ENCODE assay signal across 11 mouse cellular contexts in the genomic region with DNA sequence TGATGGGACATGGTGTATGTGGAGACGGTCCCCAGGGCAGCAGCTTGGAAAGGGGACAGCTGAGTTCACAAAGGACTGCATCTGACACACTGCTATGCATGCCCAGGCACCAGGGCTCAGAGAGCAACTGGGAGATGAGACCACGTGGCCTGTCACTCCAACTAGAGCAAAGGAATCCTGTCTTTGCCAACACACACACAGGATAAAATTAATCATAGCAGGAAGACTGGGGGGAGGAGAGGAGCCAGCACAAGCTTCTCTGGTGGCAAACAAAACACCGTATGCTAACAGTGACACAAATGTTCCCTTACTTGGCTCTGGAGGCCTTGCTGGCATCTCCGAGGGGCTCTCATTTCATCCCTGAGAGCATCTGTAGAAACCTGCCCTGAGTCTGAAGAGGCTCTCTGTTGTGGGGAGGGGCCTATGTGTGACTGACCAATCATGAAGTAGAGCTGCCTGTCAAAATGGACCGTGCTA.
DNase-seq lines count a peak whose midpoint lies in the region; ATAC-seq lines count a peak whose summit lies in the region.
"Had no signal": no experiment of that assay in that cellular context is flagged by ENCODE, and none has a peak within 500 bp of the region (broad histone marks: within the 10 kb centered on the region; RNA-seq: fewer than 3 reads in every experiment).

No protein-coding gene starts in this region.

- ATAC-seq in kidney, embryonic 15.5 days (replicated peaks; ENCODE audit: low FRiP score), result peak; percentile 92
- ATAC-seq in inflammation-experienced regulatory T-cells, adult 6 months, result no peak
- ATAC-seq: midbrain, embryonic 15.5 days had no signal

- H3K4me2 ChIP-seq in kidney, embryonic 15.5 days, result no peak overlapping the region
- H3K4me2 ChIP-seq: midbrain, embryonic 15.5 days had no signal

- no peaks in the 10 kb centered on the region for H3K27me3 ChIP-seq in kidney, embryonic 15.5 days
- H3K27me3 ChIP-seq: midbrain, embryonic 15.5 days had no signal

- no peak overlapping the region for H3K9ac ChIP-seq in kidney, embryonic 15.5 days
- H3K9ac ChIP-seq: midbrain, embryonic 15.5 days had no signal

- WGBS in kidney, embryonic 15.5 days, result 27% methylated on average over 5 of the region's 5 CpGs

- H3K36me3 ChIP-seq in kidney, embryonic 15.5 days, result no peaks in the 10 kb centered on the region
- H3K36me3 ChIP-seq: midbrain, embryonic 15.5 days had no signal

- H3K4me1 ChIP-seq in kidney, embryonic 15.5 days, result 0 out of 2 replicates have a peak, but pooled peaks cover 3% of the 10 kb centered on the region
- H3K4me1 ChIP-seq: midbrain, embryonic 15.5 days had no signal

- H3K4me3 ChIP-seq in kidney, embryonic 15.5 days (replicated peaks), result no peak overlapping the region
- H3K4me3 ChIP-seq: midbrain, embryonic 15.5 days had no signal

- no peak overlapping the region for H3K27ac ChIP-seq in kidney, embryonic 15.5 days
- H3K27ac ChIP-seq: midbrain, embryonic 15.5 days had no signal

- peak; percentile 1 to 15 for DNase-seq in adrenal gland, postnatal 36 days
- DNase-seq in adrenal gland, adult (ENCODE audit: inconsistent age in 2 of 2, low spot score in 1 of 2), result no peak
- no peak for DNase-seq in kidney, adult 9 months
- DNase-seq in cerebellum, adult 11-12 months, result peak; percentile 34
- DNase-seq in layer of hippocampus, adult 8-10 months (ENCODE audit: low spot score in 2 of 2), result peak; percentile 51
- DNase-seq in testis, postnatal 14 days (ENCODE audit: low spot score), result no peak
- DNase-seq: embryo, embryonic 11 days; thymus, postnatal 4 days had no signal

- no peaks in the 10 kb centered on the region for H3K9me3 ChIP-seq in kidney, embryonic 15.5 days (replicated peaks)
- H3K9me3 ChIP-seq: midbrain, embryonic 15.5 days had no signal

Comparison
In these comparisons a context has a peak if more than half of its experiments do, and no peak if none do; other contexts are left out.
1. DNase-seq: peak in adrenal gland, postnatal 36 days (2 of 2), cerebellum, adult 11-12 months (single experiment) and layer of hippocampus, adult 8-10 months (2 of 2); none in adrenal gland, adult (0 of 2), kidney, adult 9 months (single experiment) and testis, postnatal 14 days (single experiment).